Mouse (Mus musculus) kidney, adult 2 months (tissue): ENCODE measurements around the gene Lysmd4. TPM values are rescaled to one million over a fixed set of nuclear protein-coding genes. Genes with fewer than 3 reads are reported as not detected.
"Not testable (repeated sequence)": the region's sequence is repeated elsewhere in the genome, so short reads cannot be mapped to it uniquely, and the experiment has no call there.

Source experiments
- DNase-seq: peaks from one replicate; pipeline ENCODE4 v3.0.0; 2021
- H3K27ac ChIP-seq: fragments of 200-500 bp; 2 replicates; pipeline ENCODE4 v1.5.1; 2012; ENCODE audit warnings: low read depth, low read length, control low read depth, inconsistent platforms; ENCODE audit not compliant: insufficient read depth
- H3K27me3 ChIP-seq: fragments of 200-500 bp; replicated peaks from 2 replicates; pipeline ENCODE4 v1.6.1; 2012; ENCODE audit warnings: mild to moderate bottlenecking, moderate library complexity, low read length, inconsistent platforms; ENCODE audit not compliant: control insufficient read depth, insufficient read depth
- H3K36me3 ChIP-seq: fragments of 200-500 bp; 2 replicates; pipeline ENCODE4 v1.6.1; 2012; ENCODE audit warnings: mild to moderate bottlenecking, moderate library complexity, low read length, inconsistent platforms; ENCODE audit not compliant: control insufficient read depth, insufficient read depth
- H3K4me1 ChIP-seq: fragments of 200-500 bp; 2 replicates; pipeline ENCODE4 v1.6.1; 2011; ENCODE audit warnings: low read length; ENCODE audit not compliant: control insufficient read depth, insufficient read depth
- H3K4me3 ChIP-seq: fragments of 200-500 bp; 2 replicates; pipeline ENCODE4 v1.5.1; 2011; ENCODE audit warnings: mild to moderate bottlenecking, low read depth, low read length, control low read depth; ENCODE audit not compliant: insufficient read depth
- CTCF ChIP-seq: fragments of 200-500 bp; conservative IDR thresholded peaks from 2 replicates; pipeline ENCODE4 v1.5.1; 2011; ENCODE audit warnings: low read depth, mild to moderate bottlenecking, control low read depth, low read length, moderate library complexity, mixed read lengths; ENCODE audit not compliant: insufficient read depth, insufficient read length
- POLR2A ChIP-seq: fragments of 200-500 bp; IDR thresholded peaks from one replicate; pipeline ENCODE4 v1.6.1; 2011; ENCODE audit warnings: low read depth, low read length, control low read depth
- WGBS: fragments of 180-500 bp; shearing (Covaris S2); methylation state at CpG from one replicate; pipeline ENCODE4 v1.1.7; 2018; 5-methylcytosine and 5-hydroxymethylcytosine counted together
- polyA plus RNA-seq: library from polyadenylated mRNA; depleted of rRNA; stranded (reverse); fragments of >200 nt; gene quantifications from 2 replicates; pipeline ENCODE4 v1.2.3, GENCODE M21; 2012

The Lysmd4 gene
- polyA plus RNA-seq, 1 experiment: 11.2 TPM

GRCm38 (mm10) chr7:67243894-67244282 lies 21.5 kb downstream of the Lysmd4 start:
- peak; percentile 15 for DNase-seq

GRCm38 (mm10) chr7:67245255-67245654 lies 22.9 kb downstream of the Lysmd4 start:
- Histone ChIP-seq H3K27ac (no peak overlapping the region), H3K36me3 (no peaks in the 10 kb centered on the region), H3K27me3 (no peaks in the 10 kb centered on the region), H3K4me1 (no peaks in the 10 kb centered on the region), H3K4me3 (no peak overlapping the region)
- 80% methylated on average over 1 of the region's 1 CpGs for WGBS
- no peak for DNase-seq
- TF ChIP-seq POLR2A (no peak), CTCF (no peak)

More at GRCm38 (mm10) chr7:67243894-67244282, 21.5 kb downstream of the Lysmd4 start:
- Histone ChIP-seq H3K36me3 (no peaks in the 10 kb centered on the region), H3K27me3 (no peaks in the 10 kb centered on the region), H3K4me3 (no peak overlapping the region), H3K27ac (no peak overlapping the region), H3K4me1 (no peaks in the 10 kb centered on the region)
- TF ChIP-seq CTCF (no peak), POLR2A (no peak)
- WGBS: 54% methylated on average over 4 of the region's 4 CpGs

- H3K36me3 ChIP-seq: no peaks in the 10 kb centered on the region
- no peaks in the 10 kb centered on the region for H3K27me3 ChIP-seq
- DNase-seq: peak; percentile 19
- H3K27ac ChIP-seq: no peak overlapping the region
- TF ChIP-seq CTCF (no peak), POLR2A (no peak)
- H3K4me3 ChIP-seq: no peak overlapping the region
- no peaks in the 10 kb centered on the region for H3K4me1 ChIP-seq
- 64% methylated on average over 2 of the region's 2 CpGs for WGBS
Measured at GRCm38 (mm10) chr7:67246067-67246466, 23.7 kb downstream of the Lysmd4 start.

GRCm38 (mm10) chr7:67259828-67260563 lies 37.7 kb downstream of the Lysmd4 start:
- Histone ChIP-seq H3K27ac (no peak overlapping the region), H3K36me3 (peaks cover 5% of the 10 kb centered on the region; the same call in 1 of the 2 replicates), H3K4me3 (no peak overlapping the region), H3K27me3 (no peaks in the 10 kb centered on the region), H3K4me1 (peaks cover 9% of the 10 kb centered on the region)
- DNase-seq: peak; percentile 77
- TF ChIP-seq CTCF (peak; percentile 24; the same call in 1 of the 2 replicates), POLR2A (no peak)
- WGBS: 60% methylated on average over 4 of the region's 4 CpGs

GRCm38 (mm10) chr7:67270447-67270846 lies 48.1 kb downstream of the Lysmd4 start:
- H3K27me3 ChIP-seq, H3K4me3 ChIP-seq, H3K27ac ChIP-seq, DNase-seq, H3K36me3 ChIP-seq, H3K4me1 ChIP-seq: not testable (repeated sequence)
- WGBS: 92% methylated on average over 4 of the region's 4 CpGs

- WGBS: 91% methylated on average over 6 of the region's 6 CpGs
- no peak for DNase-seq
- H3K4me1 ChIP-seq: no peaks in the 10 kb centered on the region
Measured at GRCm38 (mm10) chr7:67283581-67283980, 61.2 kb downstream of the Lysmd4 start.

GRCm38 (mm10) chr7:67287456-67287855 lies 65.1 kb downstream of the Lysmd4 start:
- H3K4me3 ChIP-seq: no peak overlapping the region
- no peak overlapping the region for H3K27ac ChIP-seq
- no peak for TF ChIP-seq POLR2A
- TF ChIP-seq CTCF: no peak
- WGBS: 88% methylated on average over 4 of the region's 4 CpGs
- no peak for DNase-seq
- no peaks in the 10 kb centered on the region for H3K27me3 ChIP-seq
- no peaks in the 10 kb centered on the region for H3K36me3 ChIP-seq
- H3K4me1 ChIP-seq: no peaks in the 10 kb centered on the region

More at GRCm38 (mm10) chr7:67283581-67283980, 61.2 kb downstream of the Lysmd4 start:
- Histone ChIP-seq H3K27me3 (no peaks in the 10 kb centered on the region), H3K27ac (no peak overlapping the region), H3K36me3 (no peaks in the 10 kb centered on the region; the same call in 1 of the 2 replicates), H3K4me3 (no peak overlapping the region)
- no peak for TF ChIP-seq POLR2A
- TF ChIP-seq CTCF: no peak

GRCm38 (mm10) chr7:67291356-67291755 lies 69.0 kb downstream of the Lysmd4 start:
- Histone ChIP-seq H3K4me1 (no peaks in the 10 kb centered on the region), H3K36me3 (0 out of 2 replicates have a peak, but pooled peaks cover 2% of the 10 kb centered on the region), H3K4me3 (no peak overlapping the region), H3K27me3 (no peaks in the 10 kb centered on the region), H3K27ac (no peak overlapping the region)
- DNase-seq: no peak
- WGBS: 87% methylated on average over 1 of the region's 1 CpGs
- TF ChIP-seq CTCF (no peak), POLR2A (no peak)
